Mouse (Mus musculus): ENCODE measurements at regions not wholly inside any gene's neighbourhood (a gene's known extent, or its start where the extent isn't known, plus 50 kb on each side); places are given as distances from the start of the nearest gene placed in this dataset.

GRCm38 (mm10) chr8:115626396-115627136 is 81.0 kb downstream of the Maf start:
- DNase-seq = no peak

GRCm38 (mm10) chr8:115625072-115625471 is 82.5 kb downstream of the Maf start:
- DNase-seq = no peak

GRCm38 (mm10) chr8:115618049-115618760 is 89.4 kb downstream of the Maf start:
- peak; percentile 7 for DNase-seq

- DNase-seq = no peak
Observed at GRCm38 (mm10) chr8:115616871-115617605, 90.6 kb downstream of the Maf start.

- peak; percentile 5 for DNase-seq
Observed at GRCm38 (mm10) chr8:115613946-115614584, 93.5 kb downstream of the Maf start.

GRCm38 (mm10) chr8:115612119-115612518 is 95.5 kb downstream of the Maf start:
- DNase-seq = no peak

- DNase-seq = no peak
Observed at GRCm38 (mm10) chr8:115599771-115600170, 107.8 kb downstream of the Maf start.

- DNase-seq = peak; percentile 28
Observed at GRCm38 (mm10) chr8:115597226-115597953, 110.2 kb downstream of the Maf start.

- no peak for DNase-seq
Observed at GRCm38 (mm10) chr8:115589721-115590120, 117.9 kb downstream of the Maf start.

- DNase-seq = no peak
Observed at GRCm38 (mm10) chr8:115589076-115589475, 118.5 kb downstream of the Maf start.

- no peak for DNase-seq
Observed at GRCm38 (mm10) chr8:115584311-115584907, 123.2 kb downstream of the Maf start.

GRCm38 (mm10) chr8:115583221-115583620 is 124.4 kb downstream of the Maf start:
- no peak for DNase-seq

- DNase-seq = no peak
Observed at GRCm38 (mm10) chr8:115581940-115582517, 125.6 kb downstream of the Maf start.

- DNase-seq = no peak
Observed at GRCm38 (mm10) chr8:115568394-115568793, 139.2 kb downstream of the Maf start.

GRCm38 (mm10) chr8:115565768-115566167 is 141.8 kb downstream of the Maf start:
- DNase-seq = no peak

GRCm38 (mm10) chr8:115562362-115562761 is 145.2 kb downstream of the Maf start:
- DNase-seq = no peak

GRCm38 (mm10) chr8:115560985-115561916 is 146.3 kb downstream of the Maf start:
- no peak for DNase-seq

GRCm38 (mm10) chr8:115555452-115555851 is 152.1 kb downstream of the Maf start:
- DNase-seq = no peak

GRCm38 (mm10) chr8:115554185-115554584 is 153.4 kb downstream of the Maf start:
- DNase-seq = no peak

GRCm38 (mm10) chr8:115551262-115551661 is 156.3 kb downstream of the Maf start:
- no peak for DNase-seq
